Mouse (Mus musculus) hindbrain, postnatal 0 days (tissue): Measurements from ENCODE around the gene Ifnar1. TPM values are rescaled to one million over a fixed set of nuclear protein-coding genes. Genes with fewer than 3 reads are reported as not detected.

ENCODE experiments used
- ATAC-seq: fragments of 200-750 bp; cut with Nextera tagmentation; 2 replicates; pipeline ENCODE4 v1.8.0; 2017; ENCODE audit warnings: mild to moderate bottlenecking, moderate TSS enrichment, moderate library complexity
- DNase-seq: peaks from one replicate; pipeline ENCODE4 v3.0.0-alpha.2; 2015; ENCODE audit warnings: low spot score
- H3K27ac ChIP-seq: fragments of 300-500 bp; sonication (generic); 2 replicates; pipeline ENCODE4 v1.5.1; 2014; ENCODE audit warnings: mild to moderate bottlenecking
- H3K27me3 ChIP-seq: fragments of 300-500 bp; sonication (generic); 2 replicates; pipeline ENCODE4 v1.6.1; 2014; ENCODE audit warnings: low read length, mixed read lengths; ENCODE audit not compliant: insufficient read depth
- H3K36me3 ChIP-seq: fragments of 300-500 bp; sonication (generic); 2 replicates; pipeline ENCODE4 v1.6.1; 2014; ENCODE audit warnings: low read length, mixed read lengths; ENCODE audit not compliant: insufficient read depth
- H3K4me1 ChIP-seq: fragments of 300-500 bp; sonication (generic); 2 replicates; pipeline ENCODE4 v1.6.1; 2014; ENCODE audit warnings: antibody characterized with exemption, low read length, mixed read lengths; ENCODE audit not compliant: insufficient read depth
- H3K4me2 ChIP-seq: fragments of 300-500 bp; sonication (generic); 2 replicates; pipeline ENCODE4 v1.6.1; 2014; ENCODE audit warnings: low read depth, mild to moderate bottlenecking, low read length, moderate library complexity, mixed read lengths
- H3K4me3 ChIP-seq: fragments of 300-500 bp; sonication (generic); 2 replicates; pipeline ENCODE4 v1.5.1; 2014; ENCODE audit warnings: low read length
- H3K9ac ChIP-seq: fragments of 300-500 bp; sonication (generic); replicated peaks from 2 replicates; pipeline ENCODE4 v1.6.1; 2014; ENCODE audit warnings: mild to moderate bottlenecking, low read length, moderate library complexity, mixed read lengths
- H3K9me3 ChIP-seq: fragments of 300-500 bp; sonication (generic); 2 replicates; pipeline ENCODE4 v1.6.1; 2016; ENCODE audit warnings: low read length, mixed read lengths
- CTCF ChIP-seq: IDR thresholded peaks from 2 replicates; pipeline ENCODE4 v1.5.1; 2016; ENCODE audit warnings: antibody characterized with exemption, control low read depth, low read depth
- WGBS: fragments of 180-500 bp; shearing (Covaris S2); extraction: QIAGEN DNeasy Blood & Tissue Kit; methylation state at CpG from one replicate; pipeline ENCODE4 v1.1.7; 2014; 5-methylcytosine and 5-hydroxymethylcytosine counted together
- polyA plus RNA-seq: library from polyadenylated mRNA; unstranded; fragments of >200 nt; fragmentation: Nextera tagmentation; extraction: Ambion mirVana; gene quantifications from 2 replicates; pipeline ENCODE4 v1.2.1, GENCODE M21; 2015
- total RNA-seq: library from RNA; depleted of rRNA; stranded (reverse); fragments of >200 nt; gene quantifications from 2 replicates; pipeline ENCODE4 v1.2.3, GENCODE M21; 2014

The Ifnar1 gene
- total and polyA plus RNA-seq, 2 experiments from 2014 or later: 34.1 to 53.1 TPM

GRCm38 (mm10) chr16:91450137-91451064 lies 34.6 kb upstream of the Ifnar1 start:
- WGBS: 85% methylated on average over 12 of the region's 12 CpGs
- Histone ChIP-seq H3K9ac (no peak overlapping the region), H3K9me3 (no peaks in the 10 kb centered on the region), H3K27me3 (no peaks in the 10 kb centered on the region), H3K4me1 (no peaks in the 10 kb centered on the region), H3K36me3 (no peaks in the 10 kb centered on the region), H3K4me2 (no peak overlapping the region), H3K4me3 (no peak overlapping the region), H3K27ac (no peak overlapping the region)
- TF ChIP-seq CTCF: no peak
- ATAC-seq (no peak), DNase-seq (no peak)

GRCm38 (mm10) chr16:91451949-91452348 lies 33.1 kb upstream of the Ifnar1 start:
- TF ChIP-seq CTCF: no peak
- DNase-seq (no peak), ATAC-seq (no peak)
- WGBS: 87% methylated on average over 2 of the region's 2 CpGs
- Histone ChIP-seq H3K4me2 (no peak overlapping the region), H3K9ac (no peak overlapping the region), H3K9me3 (no peaks in the 10 kb centered on the region), H3K27ac (no peak overlapping the region), H3K36me3 (no peaks in the 10 kb centered on the region), H3K4me1 (no peaks in the 10 kb centered on the region), H3K4me3 (no peak overlapping the region), H3K27me3 (no peaks in the 10 kb centered on the region)

GRCm38 (mm10) chr16:91452363-91452896 lies 32.6 kb upstream of the Ifnar1 start:
- no peak for TF ChIP-seq CTCF

GRCm38 (mm10) chr16:91455868-91456267 lies 29.2 kb upstream of the Ifnar1 start:
- Histone ChIP-seq H3K4me2 (no peak overlapping the region), H3K4me3 (no peak overlapping the region), H3K9me3 (no peaks in the 10 kb centered on the region), H3K4me1 (no peaks in the 10 kb centered on the region), H3K36me3 (no peaks in the 10 kb centered on the region), H3K27me3 (no peaks in the 10 kb centered on the region), H3K9ac (no peak overlapping the region), H3K27ac (no peak overlapping the region)
- no peak for DNase-seq
- ATAC-seq: no peak
- no peak for TF ChIP-seq CTCF
- 75% methylated on average over 4 of the region's 4 CpGs for WGBS

More at GRCm38 (mm10) chr16:91452363-91452896, 32.6 kb upstream of the Ifnar1 start:
- no peak for ATAC-seq
- H3K4me1 ChIP-seq: no peaks in the 10 kb centered on the region
- no peak overlapping the region for H3K4me2 ChIP-seq
- no peak for DNase-seq
- no peak overlapping the region for H3K27ac ChIP-seq
- no peaks in the 10 kb centered on the region for H3K9me3 ChIP-seq
- no peak overlapping the region for H3K9ac ChIP-seq
- H3K36me3 ChIP-seq: no peaks in the 10 kb centered on the region
- no peak overlapping the region for H3K4me3 ChIP-seq
- 73% methylated on average over 6 of the region's 6 CpGs for WGBS
- no peaks in the 10 kb centered on the region for H3K27me3 ChIP-seq

GRCm38 (mm10) chr16:91458301-91458746 lies 26.7 kb upstream of the Ifnar1 start:
- H3K27ac ChIP-seq: no peak overlapping the region
- H3K9me3 ChIP-seq: no peaks in the 10 kb centered on the region
- H3K4me1 ChIP-seq: no peaks in the 10 kb centered on the region
- H3K4me3 ChIP-seq: no peak overlapping the region
- no peaks in the 10 kb centered on the region for H3K36me3 ChIP-seq
- DNase-seq (no peak), ATAC-seq (no peak)
- no peaks in the 10 kb centered on the region for H3K27me3 ChIP-seq
- H3K4me2 ChIP-seq: no peak overlapping the region
- no peak for TF ChIP-seq CTCF
- 66% methylated on average over 21 of the region's 21 CpGs for WGBS
- H3K9ac ChIP-seq: no peak overlapping the region

GRCm38 (mm10) chr16:91458976-91459375 lies 26.1 kb upstream of the Ifnar1 start:
- no peak overlapping the region for H3K4me2 ChIP-seq
- no peak for ATAC-seq
- no peak for TF ChIP-seq CTCF
- peak; percentile 70 for DNase-seq
- H3K27me3 ChIP-seq: no peaks in the 10 kb centered on the region
- H3K4me1 ChIP-seq: 0 out of 2 replicates have a peak, but pooled peaks cover 1% of the 10 kb centered on the region
- no peak overlapping the region for H3K27ac ChIP-seq
- H3K4me3 ChIP-seq: no peak overlapping the region
- H3K36me3 ChIP-seq: no peaks in the 10 kb centered on the region
- no peaks in the 10 kb centered on the region for H3K9me3 ChIP-seq
- 20% methylated on average over 5 of the region's 5 CpGs for WGBS
- no peak overlapping the region for H3K9ac ChIP-seq
